Mouse (Mus musculus): ENCODE measurements around the gene Tspo. TPM values are rescaled to one million over a fixed set of nuclear protein-coding genes. Genes with fewer than 3 reads are reported as not detected.

Gene Tspo
- polyA plus RNA-seq, 1 experiment from 2014 or later: 80.3 TPM

GRCm38 (mm10) chr15:83567728-83568127 is 4.3 kb downstream of the Tspo start:
- no peak overlapping the region for H3K4me2 ChIP-seq (replicated peaks; ENCODE audit: low read depth, low read length)
- H3K9ac ChIP-seq (replicated peaks; ENCODE audit: low read depth, low read length): no peak overlapping the region
- no peaks in the 10 kb centered on the region for H3K9me3 ChIP-seq (ENCODE audit: control insufficient read depth, low read depth, low read length)
- 86% methylated on average over 3 of the region's 3 CpGs for WGBS
- no peak overlapping the region for H3K4me3 ChIP-seq (ENCODE audit: low read depth, low read length)
- no peaks in the 10 kb centered on the region for H3K36me3 ChIP-seq (ENCODE audit: control insufficient read depth, insufficient read depth, low read length)
- ATAC-seq (ENCODE audit: insufficient number of reproducible peaks, insufficient read depth, low FRiP score, low read depth): no peak
- H3K4me1 ChIP-seq (ENCODE audit: control insufficient read depth, insufficient read depth, low read length): peaks cover 10% of the 10 kb centered on the region
- H3K27me3 ChIP-seq (ENCODE audit: control insufficient read depth, insufficient read depth, low read length): no peaks in the 10 kb centered on the region
- no peak overlapping the region for H3K27ac ChIP-seq (ENCODE audit: low read length)

GRCm38 (mm10) chr15:83568544-83568943 is 5.2 kb downstream of the Tspo start:
- no peaks in the 10 kb centered on the region for H3K36me3 ChIP-seq (ENCODE audit: control insufficient read depth, insufficient read depth, low read length)
- no peak for ATAC-seq (ENCODE audit: insufficient number of reproducible peaks, insufficient read depth, low FRiP score, low read depth)
- no peaks in the 10 kb centered on the region for H3K27me3 ChIP-seq (ENCODE audit: control insufficient read depth, insufficient read depth, low read length)
- H3K4me1 ChIP-seq (ENCODE audit: control insufficient read depth, insufficient read depth, low read length): 0 out of 2 replicates have a peak, but pooled peaks cover 3% of the 10 kb centered on the region
- no peak overlapping the region for H3K9ac ChIP-seq (replicated peaks; ENCODE audit: low read depth, low read length)
- H3K9me3 ChIP-seq (ENCODE audit: control insufficient read depth, low read depth, low read length): no peaks in the 10 kb centered on the region
- H3K27ac ChIP-seq (ENCODE audit: low read length): no peak overlapping the region
- H3K4me2 ChIP-seq (replicated peaks; ENCODE audit: low read depth, low read length): no peak overlapping the region
- WGBS: 94% methylated on average over 5 of the region's 5 CpGs
- no peak overlapping the region for H3K4me3 ChIP-seq (ENCODE audit: low read depth, low read length)

DNA sequence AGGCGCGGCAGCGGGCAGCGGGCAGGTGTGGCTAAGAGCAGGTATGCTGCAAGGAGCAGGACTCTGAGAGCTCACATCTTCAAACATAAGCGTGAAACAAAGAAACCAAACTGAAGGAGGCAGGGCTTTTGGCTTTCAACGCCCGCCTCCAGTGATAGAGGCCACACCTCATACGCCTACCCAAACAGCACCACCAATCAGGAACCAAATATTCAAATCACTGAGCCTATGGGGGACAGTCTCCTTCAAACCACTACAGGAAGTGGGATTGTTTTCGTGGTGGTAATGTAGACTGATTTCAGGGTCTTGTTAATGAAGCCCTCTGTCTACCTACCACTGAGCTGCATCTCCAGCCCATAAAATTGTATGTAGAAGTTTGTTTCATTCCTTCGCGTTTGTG is 6.3 kb downstream of the Tspo start:
- 55% methylated on average over 11 of the region's 11 CpGs for WGBS
- Histone ChIP-seq H3K4me3 (ENCODE audit: low read depth, low read length) (no peak overlapping the region), H3K9ac (replicated peaks; ENCODE audit: low read depth, low read length) (no peak overlapping the region), H3K4me2 (replicated peaks; ENCODE audit: low read depth, low read length) (no peak overlapping the region), H3K9me3 (ENCODE audit: control insufficient read depth, low read depth, low read length) (no peaks in the 10 kb centered on the region), H3K4me1 (ENCODE audit: control insufficient read depth, insufficient read depth, low read length) (no peaks in the 10 kb centered on the region), H3K27me3 (ENCODE audit: control insufficient read depth, insufficient read depth, low read length) (no peaks in the 10 kb centered on the region), H3K27ac (ENCODE audit: low read length) (no peak overlapping the region), H3K36me3 (ENCODE audit: control insufficient read depth, insufficient read depth, low read length) (no peaks in the 10 kb centered on the region)
- no peak for ATAC-seq (ENCODE audit: insufficient number of reproducible peaks, insufficient read depth, low FRiP score, low read depth)

DNA sequence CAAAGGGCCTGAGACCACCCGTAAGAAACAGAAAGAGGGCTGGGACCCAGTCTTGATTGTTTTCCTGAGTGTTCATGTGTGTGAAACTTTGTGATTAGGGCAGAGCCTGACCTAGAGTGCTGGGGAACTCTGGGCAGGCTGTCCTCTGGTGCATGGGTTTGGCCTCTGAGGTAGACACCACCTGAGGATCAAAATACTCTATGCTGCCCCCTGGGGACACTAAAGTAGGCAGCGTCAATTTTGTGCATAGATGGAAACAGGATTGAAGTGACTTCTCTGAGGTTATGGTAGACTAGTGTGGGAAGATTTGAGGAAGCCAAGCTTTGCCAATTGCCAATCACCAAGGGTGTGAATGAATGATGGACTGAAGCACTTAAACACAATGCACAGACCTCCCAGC is 7.2 kb downstream of the Tspo start:
- H3K27me3 ChIP-seq (ENCODE audit: control insufficient read depth, insufficient read depth, low read length): no peaks in the 10 kb centered on the region
- H3K9ac ChIP-seq (replicated peaks; ENCODE audit: low read depth, low read length): no peak overlapping the region
- H3K4me3 ChIP-seq (ENCODE audit: low read depth, low read length): no peak overlapping the region
- no peaks in the 10 kb centered on the region for H3K4me1 ChIP-seq (ENCODE audit: control insufficient read depth, insufficient read depth, low read length)
- H3K27ac ChIP-seq (ENCODE audit: low read length): no peak overlapping the region
- no peaks in the 10 kb centered on the region for H3K9me3 ChIP-seq (ENCODE audit: control insufficient read depth, low read depth, low read length)
- WGBS: 74% methylated on average over 2 of the region's 2 CpGs
- H3K4me2 ChIP-seq (replicated peaks; ENCODE audit: low read depth, low read length): no peak overlapping the region
- no peak for ATAC-seq (ENCODE audit: insufficient number of reproducible peaks, insufficient read depth, low FRiP score, low read depth)
- H3K36me3 ChIP-seq (ENCODE audit: control insufficient read depth, insufficient read depth, low read length): peaks cover 3% of the 10 kb centered on the region; the same call in 1 of the 2 replicates

- WGBS: 92% methylated on average over 5 of the region's 5 CpGs
- H3K9me3 ChIP-seq (ENCODE audit: control insufficient read depth, low read depth, low read length): no peaks in the 10 kb centered on the region
- peaks cover 9% of the 10 kb centered on the region; the same call in 1 of the 2 replicates for H3K36me3 ChIP-seq (ENCODE audit: control insufficient read depth, insufficient read depth, low read length)
- H3K4me3 ChIP-seq (ENCODE audit: low read depth, low read length): no peak overlapping the region
- ATAC-seq (ENCODE audit: insufficient number of reproducible peaks, insufficient read depth, low FRiP score, low read depth): no peak
- H3K4me2 ChIP-seq (replicated peaks; ENCODE audit: low read depth, low read length): no peak overlapping the region
- H3K4me1 ChIP-seq (ENCODE audit: control insufficient read depth, insufficient read depth, low read length): no peaks in the 10 kb centered on the region
- H3K27ac ChIP-seq (ENCODE audit: low read length): no peak overlapping the region
- no peak overlapping the region for H3K9ac ChIP-seq (replicated peaks; ENCODE audit: low read depth, low read length)
- no peaks in the 10 kb centered on the region for H3K27me3 ChIP-seq (ENCODE audit: control insufficient read depth, insufficient read depth, low read length)
Observed at GRCm38 (mm10) chr15:83571636-83572035, 8.2 kb downstream of the Tspo start.

GRCm38 (mm10) chr15:83572132-83572531 is 8.7 kb downstream of the Tspo start:
- no peaks in the 10 kb centered on the region for H3K27me3 ChIP-seq (ENCODE audit: control insufficient read depth, insufficient read depth, low read length)
- no peaks in the 10 kb centered on the region for H3K4me1 ChIP-seq (ENCODE audit: control insufficient read depth, insufficient read depth, low read length)
- no peaks in the 10 kb centered on the region for H3K9me3 ChIP-seq (ENCODE audit: control insufficient read depth, low read depth, low read length)
- peaks cover 13% of the 10 kb centered on the region; the same call in 1 of the 2 replicates for H3K36me3 ChIP-seq (ENCODE audit: control insufficient read depth, insufficient read depth, low read length)
- H3K4me3 ChIP-seq (ENCODE audit: low read depth, low read length): no peak overlapping the region
- no peak for ATAC-seq (ENCODE audit: insufficient number of reproducible peaks, insufficient read depth, low FRiP score, low read depth)
- no peak overlapping the region for H3K9ac ChIP-seq (replicated peaks; ENCODE audit: low read depth, low read length)
- 80% methylated on average over 4 of the region's 4 CpGs for WGBS
- H3K27ac ChIP-seq (ENCODE audit: low read length): no peak overlapping the region
- no peak overlapping the region for H3K4me2 ChIP-seq (replicated peaks; ENCODE audit: low read depth, low read length)

- Histone ChIP-seq H3K4me2 (replicated peaks; ENCODE audit: low read depth, low read length) (no peak overlapping the region), H3K4me3 (ENCODE audit: low read depth, low read length) (no peak overlapping the region), H3K4me1 (ENCODE audit: control insufficient read depth, insufficient read depth, low read length) (no peaks in the 10 kb centered on the region), H3K9ac (replicated peaks; ENCODE audit: low read depth, low read length) (no peak overlapping the region), H3K9me3 (ENCODE audit: control insufficient read depth, low read depth, low read length) (no peaks in the 10 kb centered on the region), H3K27me3 (ENCODE audit: control insufficient read depth, insufficient read depth, low read length) (no peaks in the 10 kb centered on the region), H3K27ac (ENCODE audit: low read length) (no peak overlapping the region), H3K36me3 (ENCODE audit: control insufficient read depth, insufficient read depth, low read length) (peaks cover 18% of the 10 kb centered on the region)
- WGBS: 96% methylated on average over 12 of the region's 12 CpGs
- ATAC-seq (ENCODE audit: insufficient number of reproducible peaks, insufficient read depth, low FRiP score, low read depth): no peak
Observed at GRCm38 (mm10) chr15:83573606-83574005, 10.2 kb downstream of the Tspo start.

DNA sequence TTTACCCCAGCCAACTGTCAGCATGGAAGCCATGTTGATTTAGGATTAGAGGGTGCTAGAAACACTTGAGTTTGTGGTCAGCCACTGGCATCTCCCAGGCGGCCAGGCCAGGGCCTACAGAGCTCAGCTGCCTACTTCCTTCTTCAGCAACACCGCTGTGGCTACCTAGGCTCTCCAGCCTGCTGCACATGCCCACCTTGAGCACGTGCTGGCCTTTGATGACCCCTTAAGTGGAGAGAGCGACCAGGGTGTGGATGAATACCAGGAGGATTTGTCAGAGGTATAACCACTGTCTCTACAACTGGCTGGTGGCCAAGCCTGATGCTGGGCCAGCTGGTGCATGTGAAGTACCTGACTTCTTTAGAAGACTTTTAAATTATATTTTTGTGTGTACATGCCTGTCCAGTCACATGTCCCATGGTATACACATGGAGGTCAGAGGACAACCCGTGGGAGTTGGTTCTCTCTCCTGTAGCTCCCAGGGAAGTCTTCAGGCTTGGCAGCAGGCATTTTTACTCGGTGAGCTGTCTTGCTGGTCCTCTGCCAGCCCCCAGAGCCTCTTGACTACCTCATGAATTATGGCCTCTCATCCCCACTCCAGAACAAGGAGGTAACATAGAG is 11.4 kb downstream of the Tspo start:
- no peaks in the 10 kb centered on the region for H3K27me3 ChIP-seq (ENCODE audit: control insufficient read depth, insufficient read depth, low read length)

DNA sequence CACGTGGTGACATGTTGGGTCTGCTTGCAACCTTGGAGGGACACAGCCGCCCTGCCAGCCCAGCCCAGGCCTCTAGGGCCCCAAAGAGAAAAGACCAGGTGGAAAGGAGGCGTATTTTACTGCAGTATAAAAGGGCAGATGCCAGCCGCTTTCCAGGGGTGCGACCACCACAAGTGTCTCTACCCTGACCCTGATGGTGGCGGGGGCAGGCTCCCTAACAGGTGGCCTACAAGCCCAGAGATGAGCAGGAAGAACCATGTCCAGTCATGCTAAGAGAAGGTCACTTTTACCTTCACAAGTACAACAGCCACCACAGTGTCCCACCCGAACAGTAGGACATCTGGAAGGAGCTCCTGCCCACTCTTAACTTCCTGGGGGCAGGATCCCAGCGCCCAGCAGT is 12.2 kb downstream of the Tspo start:
- Histone ChIP-seq H3K27ac (ENCODE audit: low read length) (no peak overlapping the region), H3K4me1 (ENCODE audit: control insufficient read depth, insufficient read depth, low read length) (no peaks in the 10 kb centered on the region), H3K4me2 (replicated peaks; ENCODE audit: low read depth, low read length) (no peak overlapping the region), H3K4me3 (ENCODE audit: low read depth, low read length) (no peak overlapping the region), H3K27me3 (ENCODE audit: control insufficient read depth, insufficient read depth, low read length) (no peaks in the 10 kb centered on the region), H3K9ac (replicated peaks; ENCODE audit: low read depth, low read length) (no peak overlapping the region), H3K36me3 (ENCODE audit: control insufficient read depth, insufficient read depth, low read length) (peaks cover 35% of the 10 kb centered on the region), H3K9me3 (ENCODE audit: control insufficient read depth, low read depth, low read length) (no peaks in the 10 kb centered on the region)
- 92% methylated on average over 8 of the region's 8 CpGs for WGBS
- no peak for ATAC-seq (ENCODE audit: insufficient number of reproducible peaks, insufficient read depth, low FRiP score, low read depth)

More for the DNA sequence above, 11.4 kb downstream of the Tspo start:
- no peak overlapping the region for H3K27ac ChIP-seq (ENCODE audit: low read length)
- H3K4me2 ChIP-seq (replicated peaks; ENCODE audit: low read depth, low read length): no peak overlapping the region
- H3K9ac ChIP-seq (replicated peaks; ENCODE audit: low read depth, low read length): no peak overlapping the region
- ATAC-seq (ENCODE audit: insufficient number of reproducible peaks, insufficient read depth, low FRiP score, low read depth): no peak
- H3K36me3 ChIP-seq (ENCODE audit: control insufficient read depth, insufficient read depth, low read length): peaks cover 29% of the 10 kb centered on the region
- H3K4me1 ChIP-seq (ENCODE audit: control insufficient read depth, insufficient read depth, low read length): no peaks in the 10 kb centered on the region
- H3K9me3 ChIP-seq (ENCODE audit: control insufficient read depth, low read depth, low read length): no peaks in the 10 kb centered on the region
- H3K4me3 ChIP-seq (ENCODE audit: low read depth, low read length): no peak overlapping the region
- 69% methylated on average over 6 of the region's 6 CpGs for WGBS

All from stomach, embryonic 14.5 days (tissue).